ENCODE assay signal across 8 mouse cellular contexts in the genomic region with DNA sequence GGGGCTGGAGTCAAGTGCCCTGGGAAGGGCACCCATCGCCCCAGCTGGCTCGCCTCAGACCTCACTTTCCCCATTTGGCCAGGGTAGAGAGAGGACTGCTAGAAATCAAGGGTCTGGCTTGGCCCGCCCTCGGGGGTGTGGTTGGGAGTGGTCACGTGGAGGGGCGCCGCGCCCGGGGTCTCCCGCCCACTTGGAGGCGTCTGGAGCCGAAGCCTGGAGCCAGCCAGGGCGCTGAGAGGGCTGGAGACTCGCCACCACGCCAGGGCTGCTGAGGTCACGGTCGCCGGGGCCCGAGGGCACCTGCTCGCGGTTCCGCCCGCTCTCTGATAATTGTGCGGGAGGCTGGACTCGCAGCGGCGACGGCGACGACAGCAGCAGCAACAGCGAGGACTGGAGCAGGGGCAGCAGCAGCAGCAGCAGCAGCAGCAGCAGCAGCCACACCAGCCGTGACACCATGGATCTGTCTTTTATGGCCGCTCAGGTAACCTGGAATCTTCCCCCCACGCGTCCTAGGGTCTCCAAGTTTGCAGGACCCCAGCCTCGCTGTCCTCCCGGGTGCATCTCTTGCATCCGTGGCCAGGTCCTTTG. TPM values are rescaled to one million over a fixed set of nuclear protein-coding genes. Genes with fewer than 3 reads are reported as not detected.
DNase-seq lines count a peak whose midpoint lies in the region; ATAC-seq and TF ChIP-seq lines count a peak whose summit lies in the region.

A gene (plus strand): TSS at position 187 of the 588 bp plus-strand sequence.

- peaks cover 38% of the 10 kb centered on the region for H3K4me1 ChIP-seq in forebrain, embryonic 13.5 days
- H3K4me1 ChIP-seq in heart, embryonic 15.5 days (replicated peaks) = peaks cover 17% of the 10 kb centered on the region
- H3K4me1 ChIP-seq in kidney, postnatal 0 days (replicated peaks; ENCODE audit: insufficient read depth, low read length) = no peaks in the 10 kb centered on the region; the same call in 1 of the 2 replicates
- no peaks in the 10 kb centered on the region for H3K4me1 ChIP-seq in liver, adult 2 months (ENCODE audit: control insufficient read depth, insufficient read depth, low read length)
- H3K4me1 ChIP-seq in neural tube, embryonic 11.5 days (ENCODE audit: control insufficient read depth, insufficient read depth, low read length) = peaks cover 13% of the 10 kb centered on the region

- no peaks in the 10 kb centered on the region for H3K27me3 ChIP-seq in forebrain, embryonic 13.5 days
- peaks cover 10% of the 10 kb centered on the region; the same call in 1 of the 2 replicates for H3K27me3 ChIP-seq in heart, embryonic 15.5 days
- no peaks in the 10 kb centered on the region for H3K27me3 ChIP-seq in kidney, postnatal 0 days (ENCODE audit: insufficient read depth, low read length)
- H3K27me3 ChIP-seq in liver, adult 2 months (ENCODE audit: control insufficient read depth, insufficient read depth, low read length) = peaks cover 5% of the 10 kb centered on the region; the same call in 1 of the 2 replicates
- H3K27me3 ChIP-seq in neural tube, embryonic 11.5 days (ENCODE audit: control insufficient read depth, insufficient read depth, low read length) = no peaks in the 10 kb centered on the region

- H3K36me3 ChIP-seq in forebrain, embryonic 13.5 days (ENCODE audit: poor library complexity, severe bottlenecking) = no peaks in the 10 kb centered on the region
- H3K36me3 ChIP-seq in heart, embryonic 15.5 days = no peaks in the 10 kb centered on the region
- no peaks in the 10 kb centered on the region for H3K36me3 ChIP-seq in kidney, postnatal 0 days (ENCODE audit: insufficient read depth, low read length)
- no peaks in the 10 kb centered on the region for H3K36me3 ChIP-seq in liver, adult 2 months (ENCODE audit: control insufficient read depth, insufficient read depth, low read length)
- H3K36me3 ChIP-seq in neural tube, embryonic 11.5 days (ENCODE audit: control insufficient read depth, insufficient read depth, low read length) = no peaks in the 10 kb centered on the region

- TF ChIP-seq CTCF in kidney, postnatal 0 days (IDR thresholded peaks at IDR 0.05; ENCODE audit: low read depth) = no peak
- no peak for TF ChIP-seq CTCF in liver, adult 2 months (IDR thresholded peaks at IDR 0.05; ENCODE audit: low read depth, low read length)

- peak; percentile 12 to 18 for DNase-seq in spleen, adult 18-20 months
- no peak for DNase-seq in spleen, postnatal 14 days (ENCODE audit: low spot score in 2 of 2)
- DNase-seq in kidney, postnatal 0 days (ENCODE audit: low spot score) = peak; percentile 84
- DNase-seq in liver, adult 2 months (ENCODE audit: extremely low read depth, low read depth, low spot score) = no peak
- peak; percentile 88 for DNase-seq in neural tube, embryonic 11.5 days (ENCODE audit: low spot score)
- peak; percentile 71 for DNase-seq in yolk sac, embryonic 10.5 days (ENCODE audit: low spot score)

- no peak for TF ChIP-seq POLR2A in liver, adult 2 months (IDR thresholded peaks at IDR 0.05; ENCODE audit: extremely low read depth, insufficient read depth, low read length)

- H3K4me3 ChIP-seq in forebrain, embryonic 13.5 days = peak within 1 kb of the TSS; percentile 85
- peak within 1 kb of the TSS; percentile 59 for H3K4me3 ChIP-seq in heart, embryonic 15.5 days
- H3K4me3 ChIP-seq in kidney, postnatal 0 days (replicated peaks; ENCODE audit: low read depth, low read length) = peak within 1 kb of the TSS; percentile 58
- peak within 1 kb of the TSS; percentile 49 for H3K4me3 ChIP-seq in liver, adult 2 months (ENCODE audit: insufficient read depth, low read depth, low read length)
- H3K4me3 ChIP-seq in neural tube, embryonic 11.5 days (ENCODE audit: low read depth, low read length) = peak within 1 kb of the TSS; percentile 70

- peak; percentile 94 for ATAC-seq in forebrain, embryonic 13.5 days
- ATAC-seq in heart, embryonic 15.5 days (replicated peaks; ENCODE audit: insufficient number of reproducible peaks, insufficient read depth, low FRiP score, low read depth) = peak; percentile 74
- ATAC-seq in kidney, postnatal 0 days (replicated peaks; ENCODE audit: low FRiP score, low read depth) = peak; percentile 87
- peak; percentile 91 for ATAC-seq in neural tube, embryonic 11.5 days (ENCODE audit: insufficient read depth, low FRiP score, low TSS enrichment)

- H3K9ac ChIP-seq in forebrain, embryonic 13.5 days = peak within 1 kb of the TSS; percentile 88
- peak within 1 kb of the TSS; percentile 53 for H3K9ac ChIP-seq in heart, embryonic 15.5 days
- peak within 1 kb of the TSS; percentile 59 for H3K9ac ChIP-seq in kidney, postnatal 0 days (ENCODE audit: low read depth, low read length)
- peak within 1 kb of the TSS; percentile 55 for H3K9ac ChIP-seq in liver, adult 2 months (ENCODE audit: low read depth, low read length)
- peak within 1 kb of the TSS; percentile 82 for H3K9ac ChIP-seq in neural tube, embryonic 11.5 days (ENCODE audit: low read length)

- H3K4me2 ChIP-seq in forebrain, embryonic 13.5 days = peak within 1 kb of the TSS; percentile 78
- H3K4me2 ChIP-seq in heart, embryonic 15.5 days = peak within 1 kb of the TSS; percentile 94
- H3K4me2 ChIP-seq in kidney, postnatal 0 days (ENCODE audit: low read length) = peak within 1 kb of the TSS; percentile 95
- H3K4me2 ChIP-seq in neural tube, embryonic 11.5 days (ENCODE audit: low read depth) = peak within 1 kb of the TSS; percentile 87

- H3K27ac ChIP-seq in forebrain, embryonic 13.5 days = peak within 1 kb of the TSS; percentile 82
- H3K27ac ChIP-seq in heart, embryonic 15.5 days = no peak within 1 kb of the TSS
- no peak within 1 kb of the TSS for H3K27ac ChIP-seq in kidney, postnatal 0 days
- H3K27ac ChIP-seq in liver, adult 2 months (replicated peaks; ENCODE audit: insufficient read depth, low read depth, low read length) = no peak within 1 kb of the TSS
- H3K27ac ChIP-seq in neural tube, embryonic 11.5 days (ENCODE audit: low read depth, low read length) = 0 out of 2 replicates have a peak within 1 kb of the TSS, but pooled peaks have one; percentile 21

- H3K9me3 ChIP-seq in forebrain, embryonic 13.5 days (replicated peaks) = no peaks in the 10 kb centered on the region
- H3K9me3 ChIP-seq in heart, embryonic 15.5 days (replicated peaks) = no peaks in the 10 kb centered on the region
- no peaks in the 10 kb centered on the region for H3K9me3 ChIP-seq in kidney, postnatal 0 days (replicated peaks; ENCODE audit: low read length)
- H3K9me3 ChIP-seq in neural tube, embryonic 11.5 days (ENCODE audit: control insufficient read depth, low read length) = no peaks in the 10 kb centered on the region

- WGBS in forebrain, embryonic 13.5 days = 0% methylated on average over 38 of the region's 38 CpGs
- under 1% methylated on average over 38 of the region's 38 CpGs for WGBS in heart, embryonic 15.5 days
- under 1% methylated on average over 38 of the region's 38 CpGs for WGBS in kidney, postnatal 0 days
- whole genome bisulfite sequencing in liver, adult 2 months = 2% methylated on average over 38 of the region's 38 CpGs
- under 1% methylated on average over 36 of the region's 38 CpGs for WGBS in neural tube, embryonic 11.5 days

- H3K79me2 ChIP-seq in liver, adult 2 months (ENCODE audit: control insufficient read depth, insufficient read depth, low read length) = no peaks in the 10 kb centered on the region

RNA-seq across cellular contexts. Expression of the gene that starts here (rescaled TPM):
- polyA plus RNA-seq in forebrain, embryonic 13.5 days (2015; fragmentation: Nextera tagmentation; extraction: Ambion mirVana) = 9.1 and 10.3 TPM in 2 replicates
- 0.24 and 0.43 TPM in 2 replicates for polyA plus RNA-seq in heart, embryonic 15.5 days (2015; fragmentation: Nextera tagmentation; extraction: Ambion mirVana)
- polyA plus RNA-seq in kidney, postnatal 0 days (2015; fragmentation: Nextera tagmentation; extraction: Ambion mirVana) = 1.1 TPM in 2 replicates
- total RNA-seq in liver, adult 2 months (2014; rRNA removed) = 0.74 and 0.92 TPM in 2 replicates
- polyA plus RNA-seq in liver, adult 2 months (2012; rRNA removed) = 0.55 and 0.65 TPM in 2 replicates
- 6.4 and 7.3 TPM in 2 replicates for polyA plus RNA-seq in neural tube, embryonic 11.5 days (2014; fragmentation: Nextera tagmentation; extraction: Ambion mirVana)

Comparison
In these comparisons a context has a peak if more than half of its experiments do, and no peak if none do; other contexts are left out.
1. DNase-seq: peak in spleen, adult 18-20 months (2 of 2), kidney, postnatal 0 days (single experiment), neural tube, embryonic 11.5 days (single experiment) and yolk sac, embryonic 10.5 days (single experiment); none in spleen, postnatal 14 days (0 of 2) and liver, adult 2 months (single experiment).
2. Peak in ATAC-seq, H3K4me3 ChIP-seq, H3K9ac ChIP-seq and H3K4me2 ChIP-seq in heart, embryonic 15.5 days; RNA of the gene not detected or under 1 TPM.
3. H3K27ac ChIP-seq: peak in forebrain, embryonic 13.5 days (single experiment) and neural tube, embryonic 11.5 days (single experiment); none in heart, embryonic 15.5 days (single experiment), kidney, postnatal 0 days (single experiment) and liver, adult 2 months (single experiment).
4. Peak in every context shown above with its lines, with median percentiles within 50 percentile points of each other: ATAC-seq, H3K4me2 ChIP-seq, H3K4me3 ChIP-seq and H3K9ac ChIP-seq.